Mouse (Mus musculus) kidney, embryonic 16.5 days (tissue): Measurements from ENCODE around the gene Smarca2. TPM values are rescaled to one million over a fixed set of nuclear protein-coding genes. Genes with fewer than 3 reads are reported as not detected.

Experiments used
- ATAC-seq: fragments of 200-750 bp; cut with Nextera tagmentation; 2 replicates; pipeline ENCODE4 v1.8.0; 2017; ENCODE audit warnings: moderate TSS enrichment; ENCODE audit not compliant: low FRiP score, low TSS enrichment
- H3K27ac ChIP-seq: fragments of 300-500 bp; sonication (generic); 2 replicates; pipeline ENCODE4 v1.5.1; 2014; ENCODE audit warnings: low read length
- H3K27me3 ChIP-seq: fragments of 300-500 bp; sonication (generic); 2 replicates; pipeline ENCODE4 v1.6.1; 2014; ENCODE audit warnings: low read length, control low read depth, mixed read lengths; ENCODE audit not compliant: insufficient read depth
- H3K36me3 ChIP-seq: fragments of 300-500 bp; sonication (generic); 2 replicates; pipeline ENCODE4 v1.6.1; 2014; ENCODE audit warnings: low read length, control low read depth, mixed read lengths; ENCODE audit not compliant: insufficient read depth
- H3K4me1 ChIP-seq: fragments of 300-500 bp; sonication (generic); 2 replicates; pipeline ENCODE4 v1.6.1; 2014; ENCODE audit warnings: low read length, control low read depth, mixed read lengths; ENCODE audit not compliant: insufficient read depth
- H3K4me2 ChIP-seq: fragments of 300-500 bp; sonication (generic); replicated peaks from 2 replicates; pipeline ENCODE4 v1.6.1; 2014; ENCODE audit warnings: low read depth, low read length
- H3K4me3 ChIP-seq: fragments of 300-500 bp; sonication (generic); 2 replicates; pipeline ENCODE4 v1.5.1; 2014; ENCODE audit warnings: mild to moderate bottlenecking, low read length
- H3K9ac ChIP-seq: fragments of 300-500 bp; sonication (generic); replicated peaks from 2 replicates; pipeline ENCODE4 v1.6.1; 2014; ENCODE audit warnings: low read length
- H3K9me3 ChIP-seq: fragments of 300-500 bp; sonication (generic); 2 replicates; pipeline ENCODE4 v1.6.1; 2016; ENCODE audit warnings: low read length, control low read depth
- WGBS: fragments of 180-500 bp; shearing (Covaris S2); extraction: QIAGEN DNeasy Blood & Tissue Kit; methylation state at CpG from one replicate; pipeline ENCODE4 v1.1.7; 2014; 5-methylcytosine and 5-hydroxymethylcytosine counted together
- polyA plus RNA-seq: library from polyadenylated mRNA; unstranded; fragments of >200 nt; fragmentation: Nextera tagmentation; extraction: Ambion mirVana; gene quantifications from 2 replicates; pipeline ENCODE4 v1.2.1, GENCODE M21; 2015

The Smarca2 gene
- polyA plus RNA-seq, 1 experiment from 2014 or later: 40.5 TPM

- H3K4me2 ChIP-seq: peak overlapping the region; percentile 20; the same call in 1 of the 2 replicates
- peak overlapping the region; percentile 75 for H3K27ac ChIP-seq
- 74% methylated on average over 8 of the region's 8 CpGs for WGBS
Measured at GRCm38 (mm10) chr19:26758156-26758555, 153.3 kb downstream of the Smarca2 start.

GRCm38 (mm10) chr19:26758620-26759019, 153.8 kb downstream of the Smarca2 start:
- H3K27ac ChIP-seq: peak overlapping the region; percentile 75
- no peaks in the 10 kb centered on the region for H3K9me3 ChIP-seq
- H3K4me1 ChIP-seq: peaks cover 23% of the 10 kb centered on the region
- H3K27me3 ChIP-seq: no peaks in the 10 kb centered on the region
- H3K36me3 ChIP-seq: 0 out of 2 replicates have a peak, but pooled peaks cover 11% of the 10 kb centered on the region
- H3K4me3 ChIP-seq: no peak overlapping the region
- H3K4me2 ChIP-seq: peak overlapping the region; percentile 20; the same call in 1 of the 2 replicates
- no peak for ATAC-seq
- H3K9ac ChIP-seq: peak overlapping the region; percentile 48
- WGBS: 40% methylated on average over 7 of the region's 7 CpGs

More at GRCm38 (mm10) chr19:26758156-26758555, 153.3 kb downstream of the Smarca2 start:
- H3K4me3 ChIP-seq: no peak overlapping the region
- no peak for ATAC-seq
- 0 out of 2 replicates have a peak, but pooled peaks cover 10% of the 10 kb centered on the region for H3K36me3 ChIP-seq
- peak overlapping the region; percentile 48 for H3K9ac ChIP-seq
- H3K9me3 ChIP-seq: no peaks in the 10 kb centered on the region
- no peaks in the 10 kb centered on the region for H3K27me3 ChIP-seq
- peaks cover 28% of the 10 kb centered on the region for H3K4me1 ChIP-seq

- no peak overlapping the region for H3K9ac ChIP-seq
- 0 out of 2 replicates have a peak, but pooled peaks cover 11% of the 10 kb centered on the region for H3K36me3 ChIP-seq
- no peak for ATAC-seq
- no peaks in the 10 kb centered on the region for H3K27me3 ChIP-seq
- 77% methylated on average over 13 of the region's 13 CpGs for WGBS
- peak overlapping the region; percentile 75 for H3K27ac ChIP-seq
- no peak overlapping the region for H3K4me3 ChIP-seq
- H3K4me2 ChIP-seq: no peak overlapping the region
- peaks cover 17% of the 10 kb centered on the region for H3K4me1 ChIP-seq
- no peaks in the 10 kb centered on the region for H3K9me3 ChIP-seq
Measured at GRCm38 (mm10) chr19:26759295-26759694, 154.4 kb downstream of the Smarca2 start.

GRCm38 (mm10) chr19:26761257-26761656, 156.4 kb downstream of the Smarca2 start:
- no peak for ATAC-seq
- H3K9ac ChIP-seq: no peak overlapping the region
- H3K36me3 ChIP-seq: 0 out of 2 replicates have a peak, but pooled peaks cover 11% of the 10 kb centered on the region
- no peak overlapping the region for H3K4me3 ChIP-seq
- peaks cover 11% of the 10 kb centered on the region; the same call in 1 of the 2 replicates for H3K4me1 ChIP-seq
- no peak overlapping the region for H3K27ac ChIP-seq
- H3K4me2 ChIP-seq: no peak overlapping the region
- H3K27me3 ChIP-seq: no peaks in the 10 kb centered on the region
- H3K9me3 ChIP-seq: no peaks in the 10 kb centered on the region

- no peak overlapping the region for H3K9ac ChIP-seq
Measured at GRCm38 (mm10) chr19:26765483-26765882, 160.6 kb downstream of the Smarca2 start.

GRCm38 (mm10) chr19:26767454-26767853, 162.6 kb downstream of the Smarca2 start:
- no peaks in the 10 kb centered on the region for H3K9me3 ChIP-seq
- peaks cover 20% of the 10 kb centered on the region for H3K36me3 ChIP-seq
- ATAC-seq: no peak
- no peak overlapping the region for H3K9ac ChIP-seq
- no peak overlapping the region for H3K4me3 ChIP-seq
- no peak overlapping the region for H3K4me2 ChIP-seq
- H3K4me1 ChIP-seq: no peaks in the 10 kb centered on the region
- WGBS: 91% methylated on average over 13 of the region's 13 CpGs
- H3K27ac ChIP-seq: no peak overlapping the region
- H3K27me3 ChIP-seq: no peaks in the 10 kb centered on the region

More at GRCm38 (mm10) chr19:26765483-26765882, 160.6 kb downstream of the Smarca2 start:
- no peaks in the 10 kb centered on the region for H3K4me1 ChIP-seq
- H3K4me2 ChIP-seq: no peak overlapping the region
- ATAC-seq: no peak
- 88% methylated on average over 7 of the region's 7 CpGs for WGBS
- no peak overlapping the region for H3K27ac ChIP-seq
- no peak overlapping the region for H3K4me3 ChIP-seq
- H3K9me3 ChIP-seq: no peaks in the 10 kb centered on the region
- H3K27me3 ChIP-seq: no peaks in the 10 kb centered on the region
- 0 out of 2 replicates have a peak, but pooled peaks cover 5% of the 10 kb centered on the region for H3K36me3 ChIP-seq

- Histone ChIP-seq H3K4me2 (no peak overlapping the region), H3K9me3 (no peaks in the 10 kb centered on the region), H3K27me3 (no peaks in the 10 kb centered on the region), H3K4me3 (no peak overlapping the region), H3K9ac (no peak overlapping the region), H3K36me3 (peaks cover 17% of the 10 kb centered on the region), H3K27ac (no peak overlapping the region), H3K4me1 (no peaks in the 10 kb centered on the region)
- ATAC-seq: no peak
- 96% methylated on average over 6 of the region's 6 CpGs for WGBS
Measured at GRCm38 (mm10) chr19:26767941-26768340, 163.1 kb downstream of the Smarca2 start.

GRCm38 (mm10) chr19:26768846-26769245, 164.0 kb downstream of the Smarca2 start:
- H3K9ac ChIP-seq: no peak overlapping the region
- peaks cover 19% of the 10 kb centered on the region for H3K36me3 ChIP-seq
- no peak overlapping the region for H3K27ac ChIP-seq
- no peak overlapping the region for H3K4me3 ChIP-seq
- no peaks in the 10 kb centered on the region for H3K4me1 ChIP-seq
- no peaks in the 10 kb centered on the region for H3K9me3 ChIP-seq
- no peaks in the 10 kb centered on the region for H3K27me3 ChIP-seq
- ATAC-seq: no peak
- WGBS: 90% methylated on average over 5 of the region's 5 CpGs
- H3K4me2 ChIP-seq: no peak overlapping the region

- 69% methylated on average over 16 of the region's 16 CpGs for WGBS
- no peaks in the 10 kb centered on the region for H3K4me1 ChIP-seq
- no peak for ATAC-seq
- no peak overlapping the region for H3K9ac ChIP-seq
- H3K9me3 ChIP-seq: no peaks in the 10 kb centered on the region
- H3K36me3 ChIP-seq: peaks cover 28% of the 10 kb centered on the region
- H3K27ac ChIP-seq: no peak overlapping the region
- no peak overlapping the region for H3K4me3 ChIP-seq
- H3K4me2 ChIP-seq: no peak overlapping the region
- no peaks in the 10 kb centered on the region for H3K27me3 ChIP-seq
Measured at GRCm38 (mm10) chr19:26769609-26770500, 165.0 kb downstream of the Smarca2 start.

GRCm38 (mm10) chr19:26770592-26770991, 165.7 kb downstream of the Smarca2 start:
- Histone ChIP-seq H3K27ac (no peak overlapping the region), H3K9ac (no peak overlapping the region), H3K9me3 (no peaks in the 10 kb centered on the region), H3K27me3 (no peaks in the 10 kb centered on the region), H3K4me1 (no peaks in the 10 kb centered on the region), H3K4me2 (no peak overlapping the region), H3K4me3 (no peak overlapping the region), H3K36me3 (peaks cover 29% of the 10 kb centered on the region)
- ATAC-seq: no peak
- 72% methylated on average over 6 of the region's 6 CpGs for WGBS
